Mouse (Mus musculus): ENCODE results near the gene Trim30b. TPM values are rescaled to one million over a fixed set of nuclear protein-coding genes. Genes with fewer than 3 reads are reported as not detected.

The Trim30b gene
- polyA plus RNA-seq (2015; fragmentation: Nextera tagmentation; extraction: Ambion mirVana) = 0.14 and 0.67 TPM in 2 replicates

DNA sequence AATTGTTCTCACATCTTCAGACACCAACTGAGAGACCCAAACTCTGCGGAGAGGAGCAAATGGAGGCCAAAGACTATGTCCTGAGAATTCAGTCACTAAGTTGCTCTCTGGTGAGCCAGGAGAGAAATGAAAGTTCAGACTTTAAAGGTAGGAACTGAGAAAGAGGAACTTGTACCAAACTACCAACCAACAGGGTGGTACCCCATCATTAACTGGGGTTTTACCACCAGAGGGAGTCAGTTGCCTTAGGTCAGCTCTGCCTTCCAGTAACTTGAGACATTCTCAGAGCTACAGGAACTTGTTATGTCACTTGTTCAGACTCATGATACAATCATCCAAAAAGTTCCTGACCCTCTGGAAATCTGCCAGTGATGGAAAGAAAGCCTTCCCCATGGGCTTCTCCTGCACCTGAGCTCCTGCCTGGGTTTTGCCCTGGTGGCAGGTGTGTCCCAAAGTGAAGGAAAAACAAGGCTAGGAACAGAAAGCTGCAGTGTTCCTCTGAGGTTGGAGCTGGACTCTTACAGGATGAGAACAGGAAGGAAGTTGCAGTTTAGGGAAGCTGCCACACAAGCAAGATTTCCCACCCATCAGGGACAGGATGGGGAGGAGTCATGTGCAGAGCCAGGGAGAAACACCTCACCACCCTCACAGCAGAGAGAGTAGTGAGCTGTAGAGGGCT is at the start of gene Trim30b:
Gene Trim30b, minus strand, starts transcription at position 149 of the 679 bp plus-strand sequence.

DNA sequence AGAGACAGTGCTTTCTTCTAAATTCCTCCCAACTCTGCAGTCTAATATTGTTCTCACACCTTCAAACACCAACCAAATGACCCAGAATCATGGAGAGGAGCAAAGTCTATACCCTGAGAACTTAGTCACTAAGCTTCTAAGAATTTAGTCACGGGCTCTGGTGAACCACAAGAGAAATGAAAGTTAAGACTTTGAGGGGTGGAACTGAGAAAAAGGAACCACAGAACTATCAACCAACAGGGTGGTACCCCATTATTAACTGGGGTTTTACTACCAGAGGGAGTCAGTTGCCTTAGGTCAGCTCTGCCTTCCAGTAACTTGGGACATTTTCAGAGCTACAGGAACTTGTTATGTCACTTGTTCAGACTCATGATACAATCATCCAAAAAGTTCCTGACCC is 31.0 kb upstream of the Trim30b start, which contains the start of gene Trim30c:
Gene Trim30c, minus strand, starts transcription at position 140 of the 400 bp plus-strand sequence.

DNA sequence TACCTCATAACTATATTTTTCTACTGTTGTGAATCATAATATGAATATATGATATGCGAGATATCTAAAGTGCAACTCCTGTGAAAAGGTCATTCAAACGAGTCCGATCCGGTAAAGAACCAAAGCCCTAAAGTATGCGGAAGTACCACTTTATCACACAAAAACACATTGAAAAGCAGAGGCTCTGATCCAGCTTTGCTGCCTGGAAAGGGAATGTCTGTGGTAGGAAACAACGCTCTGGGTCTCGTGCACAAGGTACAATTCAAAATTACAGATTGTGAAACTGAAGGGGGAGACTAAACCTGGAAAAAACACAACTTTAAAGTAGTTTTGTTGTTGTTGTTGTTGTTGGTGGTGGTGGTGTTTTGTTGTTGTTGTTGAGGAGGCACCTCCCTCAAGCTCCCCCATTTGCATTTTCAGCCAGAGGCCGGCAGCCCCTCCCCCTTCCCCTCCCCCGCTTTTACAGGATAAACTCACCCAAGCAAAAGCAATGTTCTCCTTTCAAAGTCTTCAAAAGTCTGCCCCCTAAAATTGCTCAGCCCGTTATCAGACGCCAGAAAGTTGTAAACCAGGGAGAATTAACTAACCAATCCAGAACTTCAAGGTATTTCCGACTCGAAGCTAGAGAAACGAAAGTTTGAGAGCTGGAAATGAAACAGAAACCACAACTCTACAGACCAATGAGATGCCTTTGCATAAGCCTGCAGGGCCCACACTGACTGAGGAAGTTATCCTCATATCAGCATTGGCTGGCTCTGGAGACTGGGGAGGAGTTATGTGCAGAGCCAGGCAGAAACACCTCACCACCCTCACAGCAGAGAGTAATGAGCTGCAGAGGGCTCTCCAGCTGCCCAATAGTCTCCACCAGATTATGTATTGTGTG is 16.7 kb downstream of the Trim30b start, which contains the start of gene Trim12c:
Gene Trim12c, minus strand, starts transcription at position 646 of the 883 bp plus-strand sequence.

GRCm38 (mm10) chr7:104329171-104329570 is 40.5 kb downstream of the Trim30b start, which contains the start of gene Trim34b:
TSS of gene Trim34b (plus strand) at chr7:104329471.

DNA sequence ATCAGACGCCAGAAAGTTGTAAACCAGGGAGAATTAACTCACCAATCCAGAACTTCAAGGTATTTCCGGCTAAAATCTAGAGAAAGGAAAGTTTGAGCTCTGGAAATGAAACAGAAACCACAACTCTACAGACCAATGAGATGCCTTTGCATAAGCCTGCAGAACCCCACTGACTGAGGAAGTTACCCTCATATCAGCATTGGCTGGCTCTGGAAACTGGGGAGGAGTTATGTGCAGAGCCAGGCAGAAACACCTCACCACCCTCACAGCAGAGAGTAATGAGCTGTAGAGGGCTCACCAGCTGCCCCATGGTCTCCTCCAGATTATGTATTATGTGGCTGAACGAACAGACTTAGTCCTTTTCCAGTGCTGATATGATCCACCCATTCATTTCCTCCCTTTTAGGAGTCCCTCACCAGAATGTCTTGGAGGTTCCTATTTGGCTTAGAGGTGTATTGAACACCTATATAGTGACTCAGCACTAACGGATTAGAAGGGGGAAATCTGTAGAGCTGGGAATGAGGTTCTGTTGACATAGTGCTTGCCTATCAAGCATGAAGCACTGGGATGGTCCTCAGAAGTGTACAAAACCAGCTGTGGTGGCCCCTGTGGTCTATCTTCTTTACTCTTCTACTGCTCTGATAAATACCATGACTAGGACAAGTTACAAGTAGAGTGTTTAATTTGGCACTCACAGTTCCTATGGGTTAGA is 54.2 kb downstream of the Trim30b start, which contains the start of gene Trim12a:
Gene Trim12a, minus strand, starts transcription at position 98 of the 712 bp plus-strand sequence.

Other genes with a start within 250 kb of the Trim30b start
- not detected in 2 replicates for gene Ubqln5, start 240.1 kb downstream of the Trim30b start, polyA plus RNA-seq (2015; fragmentation: Nextera tagmentation; extraction: Ambion mirVana)
- not detected in 2 replicates for gene Olfr643, start 232.5 kb downstream of the Trim30b start, polyA plus RNA-seq (2015; fragmentation: Nextera tagmentation; extraction: Ambion mirVana)
- gene Ubqln3, start 226.6 kb downstream of the Trim30b start, polyA plus RNA-seq (2015; fragmentation: Nextera tagmentation; extraction: Ambion mirVana) = not detected in 2 replicates
- not detected in 2 replicates for gene Ubqlnl, start 219.3 kb downstream of the Trim30b start, polyA plus RNA-seq (2015; fragmentation: Nextera tagmentation; extraction: Ambion mirVana)
- not detected in 2 replicates for gene Olfm5, start 205.1 kb downstream of the Trim30b start, polyA plus RNA-seq (2015; fragmentation: Nextera tagmentation; extraction: Ambion mirVana)
- 0.05 and 0.07 TPM in 2 replicates for gene Olfr648, start 186.5 kb downstream of the Trim30b start, polyA plus RNA-seq (2015; fragmentation: Nextera tagmentation; extraction: Ambion mirVana)
- not detected in 2 replicates for gene Olfr649, start 173.9 kb downstream of the Trim30b start, polyA plus RNA-seq (2015; fragmentation: Nextera tagmentation; extraction: Ambion mirVana)
- 0.63 and 1.2 TPM in 2 replicates for gene Trim6, start 151.1 kb downstream of the Trim30b start, polyA plus RNA-seq (2015; fragmentation: Nextera tagmentation; extraction: Ambion mirVana)
- gene Trim34a, start 125.4 kb downstream of the Trim30b start, polyA plus RNA-seq (2015; fragmentation: Nextera tagmentation; extraction: Ambion mirVana) = 2.3 and 2.7 TPM in 2 replicates
- 0.36 and 0.41 TPM in 2 replicates for gene Trim5, start 81.8 kb downstream of the Trim30b start, polyA plus RNA-seq (2015; fragmentation: Nextera tagmentation; extraction: Ambion mirVana)
- gene Trim12a, start 54.4 kb downstream of the Trim30b start, polyA plus RNA-seq (2015; fragmentation: Nextera tagmentation; extraction: Ambion mirVana) = 5.6 and 6.2 TPM in 2 replicates
- gene Trim34b, start 40.4 kb downstream of the Trim30b start, polyA plus RNA-seq (2015; fragmentation: Nextera tagmentation; extraction: Ambion mirVana) = 0.11 and 0.29 TPM in 2 replicates
- 2.0 and 2.2 TPM in 2 replicates for gene Trim12c, start 16.5 kb downstream of the Trim30b start, polyA plus RNA-seq (2015; fragmentation: Nextera tagmentation; extraction: Ambion mirVana)
- gene Trim30c, start 31.0 kb upstream of the Trim30b start, polyA plus RNA-seq (2015; fragmentation: Nextera tagmentation; extraction: Ambion mirVana) = 0.33 and 0.45 TPM in 2 replicates
- 2.1 and 3.0 TPM in 2 replicates for gene Trim30a, start 95.3 kb upstream of the Trim30b start, polyA plus RNA-seq (2015; fragmentation: Nextera tagmentation; extraction: Ambion mirVana)
- gene Trim30d, start 138.0 kb upstream of the Trim30b start, polyA plus RNA-seq (2015; fragmentation: Nextera tagmentation; extraction: Ambion mirVana) = 2.0 and 2.2 TPM in 2 replicates
- not detected in 2 replicates for gene Olfr651, start 180.2 kb upstream of the Trim30b start, polyA plus RNA-seq (2015; fragmentation: Nextera tagmentation; extraction: Ambion mirVana)
- not detected in 2 replicates for gene Olfr652, start 191.0 kb upstream of the Trim30b start, polyA plus RNA-seq (2015; fragmentation: Nextera tagmentation; extraction: Ambion mirVana)
- gene Olfr653, start 207.4 kb upstream of the Trim30b start, polyA plus RNA-seq (2015; fragmentation: Nextera tagmentation; extraction: Ambion mirVana) = not detected in 2 replicates
- not detected in 2 replicates for gene Olfr654, start 217.1 kb upstream of the Trim30b start, polyA plus RNA-seq (2015; fragmentation: Nextera tagmentation; extraction: Ambion mirVana)
- gene Olfr655, start 231.9 kb upstream of the Trim30b start, polyA plus RNA-seq (2015; fragmentation: Nextera tagmentation; extraction: Ambion mirVana) = not detected in 2 replicates
- not detected in 2 replicates for gene Olfr656, start 244.1 kb upstream of the Trim30b start, polyA plus RNA-seq (2015; fragmentation: Nextera tagmentation; extraction: Ambion mirVana)

All from urinary bladder, postnatal 0 days (tissue).